8 mouse cellular contexts compared by ENCODE assay signal in the genomic region with DNA sequence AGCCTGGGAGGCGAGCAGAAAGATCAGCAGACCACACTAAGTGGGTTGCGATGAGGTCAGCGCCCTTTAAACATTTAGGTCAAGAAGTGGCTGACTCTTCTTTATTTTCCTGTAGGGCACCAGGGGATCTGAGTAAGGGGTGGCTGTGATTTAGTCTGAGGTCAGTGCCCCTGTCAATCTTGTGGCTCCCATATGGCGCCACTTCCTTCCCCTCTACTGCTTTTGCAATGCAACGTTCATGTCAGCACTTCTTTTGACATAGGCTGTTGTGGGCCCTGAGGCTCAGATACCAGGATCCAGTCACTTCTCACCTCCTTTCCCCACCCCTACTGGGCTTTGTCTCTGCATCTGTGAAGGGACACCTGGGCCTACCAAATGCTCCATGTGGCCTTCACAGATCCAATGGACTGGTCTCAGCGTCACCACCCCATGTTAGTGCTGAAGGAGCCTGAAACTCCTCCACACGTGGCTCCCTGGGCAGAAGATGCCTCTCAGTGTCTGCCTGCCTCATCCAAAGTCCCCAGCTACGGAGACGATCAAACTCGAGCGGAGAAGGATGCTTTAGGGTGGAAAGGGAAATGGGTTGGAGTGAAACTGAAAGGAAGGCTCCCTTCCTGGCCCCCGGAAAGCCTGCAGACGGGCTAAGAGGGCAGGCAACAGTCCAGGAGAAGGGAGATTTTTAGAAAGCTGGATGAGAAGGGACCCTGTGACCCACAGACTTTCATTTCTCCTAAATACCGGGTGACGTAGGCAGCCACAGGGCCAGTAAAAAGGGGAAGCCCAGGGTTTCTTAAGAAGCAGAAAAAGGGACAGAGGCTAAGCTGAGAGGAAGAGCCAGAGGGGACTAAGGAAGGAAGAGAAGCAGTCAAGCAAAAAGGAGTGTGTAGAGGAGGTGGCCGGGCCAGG. TPM values are rescaled to one million over a fixed set of nuclear protein-coding genes. Genes with fewer than 3 reads are reported as not detected.
DNase-seq lines count a peak whose midpoint lies in the region; ATAC-seq and TF ChIP-seq lines count a peak whose summit lies in the region.

No protein-coding gene starts in this region.

- H3K27me3 ChIP-seq in midbrain, embryonic 10.5 days (ENCODE audit: low read depth, poor library complexity, severe bottlenecking): peaks cover 28% of the 10 kb centered on the region
- no peaks in the 10 kb centered on the region for H3K27me3 ChIP-seq in midbrain, embryonic 13.5 days
- no peaks in the 10 kb centered on the region for H3K27me3 ChIP-seq in heart, postnatal 0 days (ENCODE audit: control insufficient read depth, insufficient read depth, low read length)
- no peaks in the 10 kb centered on the region for H3K27me3 ChIP-seq in liver, embryonic 16.5 days (ENCODE audit: control insufficient read depth, insufficient read depth, low read depth, low read length)

- TF ChIP-seq CTCF in heart, postnatal 0 days (IDR thresholded peaks at IDR 0.05; ENCODE audit: low read depth): no peak

- intact Hi-C loops in left cerebral cortex, postnatal 36 days (cut with DNase I): no loop called here

- no peaks in the 10 kb centered on the region for H3K36me3 ChIP-seq in midbrain, embryonic 10.5 days
- H3K36me3 ChIP-seq in midbrain, embryonic 13.5 days: no peaks in the 10 kb centered on the region
- H3K36me3 ChIP-seq in heart, postnatal 0 days (replicated peaks; ENCODE audit: control insufficient read depth, insufficient read depth, low read length): no peaks in the 10 kb centered on the region
- H3K36me3 ChIP-seq in liver, embryonic 16.5 days (ENCODE audit: control insufficient read depth, insufficient read depth): no peaks in the 10 kb centered on the region

- H3K4me1 ChIP-seq in midbrain, embryonic 10.5 days: peaks cover 22% of the 10 kb centered on the region
- no peaks in the 10 kb centered on the region for H3K4me1 ChIP-seq in midbrain, embryonic 13.5 days (replicated peaks)
- peaks cover 5% of the 10 kb centered on the region; the same call in 1 of the 2 replicates for H3K4me1 ChIP-seq in heart, postnatal 0 days (ENCODE audit: control insufficient read depth, insufficient read depth)
- no peaks in the 10 kb centered on the region for H3K4me1 ChIP-seq in liver, embryonic 16.5 days (ENCODE audit: control insufficient read depth, low read depth, low read length)

- no peak for ATAC-seq in midbrain, embryonic 13.5 days
- ATAC-seq in heart, postnatal 0 days (ENCODE audit: insufficient read depth, low read depth): peak; percentile 12; the same call in 1 of the 2 replicates
- peak; percentile 58 for ATAC-seq in liver, embryonic 16.5 days (ENCODE audit: low read depth)

- H3K9me3 ChIP-seq in midbrain, embryonic 10.5 days (replicated peaks): no peaks in the 10 kb centered on the region
- no peaks in the 10 kb centered on the region for H3K9me3 ChIP-seq in midbrain, embryonic 13.5 days
- H3K9me3 ChIP-seq in heart, postnatal 0 days (replicated peaks; ENCODE audit: control insufficient read depth, low read length): no peaks in the 10 kb centered on the region
- no peaks in the 10 kb centered on the region for H3K9me3 ChIP-seq in liver, embryonic 16.5 days (replicated peaks; ENCODE audit: control insufficient read depth, low read length)

- DNase-seq in midbrain, embryonic 10.5 days (ENCODE audit: low spot score): peak; percentile 44
- no peak for DNase-seq in heart, postnatal 0 days (ENCODE audit: low spot score)
- DNase-seq in spleen, adult 18-20 months: peak; percentile 46 to 56
- DNase-seq in thymus, postnatal 4 days: no peak
- no peak for DNase-seq in ovary, postnatal 10 days (ENCODE audit: low spot score)
- no peak for DNase-seq in left cerebral cortex, postnatal 36 days (ENCODE audit: low spot score in 2 of 2)

- no peak overlapping the region for H3K4me3 ChIP-seq in midbrain, embryonic 10.5 days
- H3K4me3 ChIP-seq in midbrain, embryonic 13.5 days (replicated peaks): no peak overlapping the region
- H3K4me3 ChIP-seq in heart, postnatal 0 days (ENCODE audit: low read depth, low read length): no peak overlapping the region; the same call in 1 of the 2 replicates
- 0 out of 2 replicates have a peak overlapping the region, but pooled peaks have one; percentile 14 for H3K4me3 ChIP-seq in liver, embryonic 16.5 days (ENCODE audit: low read depth, low read length)

- WGBS in midbrain, embryonic 10.5 days: 44% methylated on average over 16 of the region's 16 CpGs
- 57% methylated on average over 16 of the region's 16 CpGs for WGBS in midbrain, embryonic 13.5 days
- WGBS in heart, postnatal 0 days: 57% methylated on average over 16 of the region's 16 CpGs
- 20% methylated on average over 16 of the region's 16 CpGs for WGBS in liver, embryonic 16.5 days (ENCODE audit: insufficient replicate concordance)

- H3K9ac ChIP-seq in midbrain, embryonic 13.5 days (replicated peaks): no peak overlapping the region
- H3K9ac ChIP-seq in heart, postnatal 0 days (replicated peaks; ENCODE audit: low read depth, low read length): no peak overlapping the region
- H3K9ac ChIP-seq in liver, embryonic 16.5 days (ENCODE audit: low read depth, low read length): no peak overlapping the region; the same call in 1 of the 2 replicates

- no peak overlapping the region for H3K4me2 ChIP-seq in midbrain, embryonic 13.5 days (replicated peaks)
- peak overlapping the region; percentile 42 for H3K4me2 ChIP-seq in heart, postnatal 0 days (ENCODE audit: low read depth, low read length)
- peak overlapping the region; percentile 38 for H3K4me2 ChIP-seq in liver, embryonic 16.5 days (ENCODE audit: low read depth, low read length)

- TF ChIP-seq EP300 in heart, postnatal 0 days (IDR thresholded peaks at IDR 0.05; ENCODE audit: low read depth): no peak

- H3K27ac ChIP-seq in midbrain, embryonic 10.5 days (replicated peaks): peak overlapping the region; percentile 4; the same call in 1 of the 2 replicates
- no peak overlapping the region for H3K27ac ChIP-seq in midbrain, embryonic 13.5 days
- H3K27ac ChIP-seq in heart, postnatal 0 days (ENCODE audit: low read depth): peak overlapping the region; percentile 47
- H3K27ac ChIP-seq in liver, embryonic 16.5 days (ENCODE audit: low read length): peak overlapping the region; percentile 79

RNA-seq across cellular contexts. Expression of a gene that starts 2.4 kb away (rescaled TPM):
- 0.20 TPM in 2 replicates for polyA plus RNA-seq in midbrain, embryonic 10.5 days (2016; fragmentation: Nextera tagmentation; extraction: Ambion mirVana)
- 0.28 and 0.59 TPM in 2 replicates for polyA plus RNA-seq in midbrain, embryonic 13.5 days (2015; fragmentation: Nextera tagmentation; extraction: Ambion mirVana)
- 0.46 and 2.7 TPM in 2 replicates for total RNA-seq in heart, postnatal 0 days (2014; rRNA removed; ENCODE audit: low replicate concordance)
- 0.43 and 0.59 TPM in 2 replicates for polyA plus RNA-seq in heart, postnatal 0 days (2015; fragmentation: Nextera tagmentation; extraction: Ambion mirVana)
- 1.5 and 1.8 TPM in 2 replicates for polyA plus RNA-seq in liver, embryonic 16.5 days (2015; fragmentation: Nextera tagmentation; extraction: Ambion mirVana)
- 1 to 10 TPM in 1 of 2 experiments, under 1 TPM in 1; 0.86 to 1.7 TPM for total RNA-seq in left cerebral cortex, postnatal 36 days (2021)

RNA-seq across cellular contexts. Expression of a gene that starts 12.1 kb away (rescaled TPM):
- not detected in 2 replicates for polyA plus RNA-seq in midbrain, embryonic 10.5 days (2016; fragmentation: Nextera tagmentation; extraction: Ambion mirVana)
- polyA plus RNA-seq in midbrain, embryonic 13.5 days (2015; fragmentation: Nextera tagmentation; extraction: Ambion mirVana): not detected in 2 replicates
- total RNA-seq in heart, postnatal 0 days (2014; rRNA removed; ENCODE audit: low replicate concordance): 3.6 TPM in 1 of 2 replicates, not detected in the other
- polyA plus RNA-seq in heart, postnatal 0 days (2015; fragmentation: Nextera tagmentation; extraction: Ambion mirVana): not detected in 2 replicates
- polyA plus RNA-seq in liver, embryonic 16.5 days (2015; fragmentation: Nextera tagmentation; extraction: Ambion mirVana): 0.04 TPM in 1 of 2 replicates, not detected in the other
- 1 to 10 TPM; 2.9 to 3.1 TPM for total RNA-seq in left cerebral cortex, postnatal 36 days (2021)

RNA-seq across cellular contexts. Expression of a gene that starts 27.8 kb away (rescaled TPM):
- polyA plus RNA-seq in midbrain, embryonic 10.5 days (2016; fragmentation: Nextera tagmentation; extraction: Ambion mirVana): 111 and 122 TPM in 2 replicates
- 196 and 215 TPM in 2 replicates for polyA plus RNA-seq in midbrain, embryonic 13.5 days (2015; fragmentation: Nextera tagmentation; extraction: Ambion mirVana)
- total RNA-seq in heart, postnatal 0 days (2014; rRNA removed; ENCODE audit: low replicate concordance): 69.1 and 71.7 TPM in 2 replicates
- polyA plus RNA-seq in heart, postnatal 0 days (2015; fragmentation: Nextera tagmentation; extraction: Ambion mirVana): 19.3 and 19.5 TPM in 2 replicates
- polyA plus RNA-seq in liver, embryonic 16.5 days (2015; fragmentation: Nextera tagmentation; extraction: Ambion mirVana): 2.7 and 3.1 TPM in 2 replicates
- 100 to 1,000 TPM; 277 to 369 TPM for total RNA-seq in left cerebral cortex, postnatal 36 days (2021)

RNA-seq across cellular contexts. Expression of a gene that starts 39.8 kb away (rescaled TPM):
- 50.1 and 53.0 TPM in 2 replicates for polyA plus RNA-seq in midbrain, embryonic 10.5 days (2016; fragmentation: Nextera tagmentation; extraction: Ambion mirVana)
- 34.4 and 35.0 TPM in 2 replicates for polyA plus RNA-seq in midbrain, embryonic 13.5 days (2015; fragmentation: Nextera tagmentation; extraction: Ambion mirVana)
- total RNA-seq in heart, postnatal 0 days (2014; rRNA removed; ENCODE audit: low replicate concordance): 80.6 and 99.8 TPM in 2 replicates
- 85.8 and 90.9 TPM in 2 replicates for polyA plus RNA-seq in heart, postnatal 0 days (2015; fragmentation: Nextera tagmentation; extraction: Ambion mirVana)
- 16.9 and 20.0 TPM in 2 replicates for polyA plus RNA-seq in liver, embryonic 16.5 days (2015; fragmentation: Nextera tagmentation; extraction: Ambion mirVana)
- total RNA-seq in left cerebral cortex, postnatal 36 days (2021): 10 to 100 TPM; 40.0 to 49.9 TPM

RNA-seq across cellular contexts. Expression of a gene that starts 53.1 kb away (rescaled TPM):
- polyA plus RNA-seq in midbrain, embryonic 10.5 days (2016; fragmentation: Nextera tagmentation; extraction: Ambion mirVana): 35.8 and 37.2 TPM in 2 replicates
- polyA plus RNA-seq in midbrain, embryonic 13.5 days (2015; fragmentation: Nextera tagmentation; extraction: Ambion mirVana): 45.4 and 49.5 TPM in 2 replicates
- 362 and 463 TPM in 2 replicates for total RNA-seq in heart, postnatal 0 days (2014; rRNA removed; ENCODE audit: low replicate concordance)
- polyA plus RNA-seq in heart, postnatal 0 days (2015; fragmentation: Nextera tagmentation; extraction: Ambion mirVana): 33.0 and 36.8 TPM in 2 replicates
- 11.7 and 12.2 TPM in 2 replicates for polyA plus RNA-seq in liver, embryonic 16.5 days (2015; fragmentation: Nextera tagmentation; extraction: Ambion mirVana)
- total RNA-seq in left cerebral cortex, postnatal 36 days (2021): 100 to 1,000 TPM; 207 to 213 TPM

Comparison
In these comparisons a context has a peak if more than half of its experiments do, and no peak if none do; other contexts are left out.
1. DNase-seq: peak in midbrain, embryonic 10.5 days (single experiment) and spleen, adult 18-20 months (2 of 2); none in heart, postnatal 0 days (single experiment), thymus, postnatal 4 days (single experiment), ovary, postnatal 10 days (single experiment) and left cerebral cortex, postnatal 36 days (0 of 2).